Mouse (Mus musculus): Measurements from ENCODE around the gene AI837181.
A peak's percentile ranks its signal among the peaks of the same experiment; 100 is the strongest.

AI837181 gene

GRCm38 (mm10) chr19:5447515-5448353, 22.8 kb downstream of the AI837181 start, which contains the start of gene Fosl1:
Gene Fosl1, plus strand, starts transcription at chr19:5447547.
- peak; percentile 56 for DNase-seq

- no peak for DNase-seq
Measured at GRCm38 (mm10) chr19:5448354-5449150, 23.6 kb downstream of the AI837181 start.

- DNase-seq = no peak
Measured at GRCm38 (mm10) chr19:5449673-5450072, 24.7 kb downstream of the AI837181 start.

- no peak for DNase-seq
Measured at GRCm38 (mm10) chr19:5451766-5452165, 26.8 kb downstream of the AI837181 start.

GRCm38 (mm10) chr19:5455037-5455436, 30.1 kb downstream of the AI837181 start:
- no peak for DNase-seq

GRCm38 (mm10) chr19:5455568-5455967, 30.6 kb downstream of the AI837181 start:
- no peak for DNase-seq

GRCm38 (mm10) chr19:5456241-5456921, 31.4 kb downstream of the AI837181 start:
- DNase-seq = no peak

- peak; percentile 97 for DNase-seq
Measured at GRCm38 (mm10) chr19:5456922-5457745, 32.2 kb downstream of the AI837181 start.

GRCm38 (mm10) chr19:5457746-5458442, 33.0 kb downstream of the AI837181 start, which contains the start of gene Ccdc85b:
Gene Ccdc85b, minus strand, starts transcription at chr19:5457894.
- no peak for DNase-seq

GRCm38 (mm10) chr19:5459019-5459418, 34.1 kb downstream of the AI837181 start:
- no peak for DNase-seq

- no peak for DNase-seq
Measured at GRCm38 (mm10) chr19:5459896-5460295, 35.0 kb downstream of the AI837181 start.

- DNase-seq = peak; percentile 91
Measured at GRCm38 (mm10) chr19:5460465-5460911, 35.5 kb downstream of the AI837181 start, which contains the start of gene Fibp. Gene Fibp, plus strand, starts transcription at chr19:5460615.

- DNase-seq = no peak
Measured at GRCm38 (mm10) chr19:5461411-5461810, 36.5 kb downstream of the AI837181 start.

- DNase-seq = no peak
Measured at GRCm38 (mm10) chr19:5463212-5463611, 38.3 kb downstream of the AI837181 start.

- DNase-seq = peak; percentile 57
Measured at GRCm38 (mm10) chr19:5463791-5464562, 39.0 kb downstream of the AI837181 start.

GRCm38 (mm10) chr19:5465037-5465436, 40.1 kb downstream of the AI837181 start:
- no peak for DNase-seq

- DNase-seq = no peak
Measured at GRCm38 (mm10) chr19:5466916-5467500, 42.1 kb downstream of the AI837181 start.

- DNase-seq = no peak
Measured at GRCm38 (mm10) chr19:5468374-5468773, 43.4 kb downstream of the AI837181 start, which contains the start of gene Ctsw. Gene Ctsw, minus strand, starts transcription at chr19:5468507.

GRCm38 (mm10) chr19:5471846-5472245, 46.9 kb downstream of the AI837181 start:
- DNase-seq = no peak

GRCm38 (mm10) chr19:5472857-5473256, 47.9 kb downstream of the AI837181 start:
- no peak for DNase-seq
